Mouse (Mus musculus) liver, adult 2 months (tissue): ENCODE data around the gene Zfp747.
"Not testable (repeated sequence)": the region's sequence is repeated elsewhere in the genome, so short reads cannot be mapped to it uniquely, and the experiment has no call there.

Experiments
- CTCF ChIP-seq: fragments of 200-500 bp; IDR thresholded peaks from 2 replicates; pipeline ENCODE4 v1.5.1; 2011; ENCODE audit warnings: low read depth, low read length, control low read depth
- POLR2A ChIP-seq: fragments of 200-500 bp; IDR thresholded peaks from 2 replicates; pipeline ENCODE4 v1.6.1; 2011; ENCODE audit warnings: low read length, control low read depth; ENCODE audit not compliant: insufficient read depth; ENCODE audit errors: extremely low read depth

DNA sequence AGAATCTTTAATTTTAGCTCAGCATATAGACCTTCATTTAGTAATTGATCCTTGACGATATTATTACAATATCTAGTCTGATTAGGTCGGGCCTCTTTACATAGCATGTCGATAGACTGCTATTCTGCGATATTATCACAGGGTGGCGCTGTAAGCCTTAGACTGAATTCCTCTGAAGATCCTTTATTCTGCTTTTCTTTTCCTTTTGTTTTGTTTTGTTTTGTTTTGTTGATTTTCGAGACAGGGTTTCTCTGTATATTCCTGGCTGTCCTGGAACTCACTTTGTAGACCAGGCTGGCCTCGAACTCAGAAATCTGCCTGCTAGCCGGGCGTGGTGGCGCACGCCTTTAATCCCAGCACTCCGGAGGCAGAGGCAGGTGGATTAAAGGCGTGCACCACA, 13.4 kb downstream of the Zfp747 start:
- 0 out of 2 replicates have a peak, but pooled peaks have one; percentile 32 for TF ChIP-seq CTCF
- TF ChIP-seq POLR2A = not testable (repeated sequence)
